Mouse (Mus musculus): ENCODE results near the gene Dbi.

DNA sequence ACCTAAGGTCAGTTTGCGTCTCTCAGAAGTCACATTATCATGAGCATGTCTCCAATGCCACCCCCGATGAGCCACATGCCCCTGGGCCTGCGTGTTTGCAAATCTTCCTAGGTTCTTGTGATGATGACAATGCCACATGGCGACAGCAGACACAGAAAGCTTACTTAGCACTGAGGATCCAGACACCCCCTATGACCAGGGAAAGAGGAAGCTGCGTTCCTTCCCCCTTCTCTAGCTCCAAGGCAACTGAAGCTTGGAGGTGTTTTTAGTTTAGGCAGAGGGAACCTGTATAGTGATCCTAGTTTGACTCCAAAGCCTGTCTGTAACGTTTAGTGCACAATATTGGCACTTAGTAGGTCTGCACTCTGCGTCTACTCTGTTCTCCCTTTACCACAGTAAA, 49.4 kb upstream of the Dbi start:
- TF ChIP-seq POLR2A (IDR thresholded peaks at IDR 0.05; ENCODE audit: low read depth, low read length) (no peak), CTCF (conservative IDR thresholded peaks at IDR 0.05; ENCODE audit: insufficient read depth, insufficient read length, low read depth, low read length) (no peak)

Data from kidney, adult 2 months (tissue).